Mouse (Mus musculus) liver, embryonic 11.5 days (tissue): ENCODE results near the gene Lipm. TPM values are rescaled to one million over a fixed set of nuclear protein-coding genes. Genes with fewer than 3 reads are reported as not detected.

ENCODE experiments used
- ATAC-seq: fragments of 200-750 bp; cut with Nextera tagmentation; replicated peaks from 2 replicates; pipeline ENCODE4 v1.8.0; 2017; ENCODE audit warnings: moderate number of reproducible peaks, mild to moderate bottlenecking, moderate TSS enrichment, moderate library complexity; ENCODE audit not compliant: low FRiP score
- DNase-seq: peaks from one replicate; pipeline ENCODE4 v3.0.0-alpha.2; 2017; ENCODE audit warnings: low spot score
- H3K27ac ChIP-seq: fragments of 300-500 bp; sonication (generic); 2 replicates; pipeline ENCODE4 v1.5.1; 2014; ENCODE audit warnings: mild to moderate bottlenecking, low read depth, low read length, control low read depth
- H3K27me3 ChIP-seq: fragments of 300-500 bp; sonication (generic); replicated peaks from 2 replicates; pipeline ENCODE4 v1.6.1; 2014; ENCODE audit warnings: low read length, mixed read lengths; ENCODE audit not compliant: control insufficient read depth, insufficient read depth
- H3K36me3 ChIP-seq: fragments of 300-500 bp; sonication (generic); 2 replicates; pipeline ENCODE4 v1.6.1; 2014; ENCODE audit warnings: mild to moderate bottlenecking, low read length, moderate library complexity, mixed read lengths; ENCODE audit not compliant: control insufficient read depth, insufficient read depth
- H3K4me1 ChIP-seq: fragments of 300-500 bp; sonication (generic); replicated peaks from 2 replicates; pipeline ENCODE4 v1.6.1; 2014; ENCODE audit warnings: low read length, mixed read lengths; ENCODE audit not compliant: control insufficient read depth, insufficient read depth
- H3K4me2 ChIP-seq: fragments of 300-500 bp; sonication (generic); 2 replicates; pipeline ENCODE4 v1.6.1; 2014; ENCODE audit warnings: mild to moderate bottlenecking, control low read depth, moderate library complexity
- H3K4me3 ChIP-seq: fragments of 300-500 bp; sonication (generic); 2 replicates; pipeline ENCODE4 v1.5.1; 2014; ENCODE audit warnings: low read depth, low read length, control low read depth
- H3K9ac ChIP-seq: fragments of 300-500 bp; sonication (generic); 2 replicates; pipeline ENCODE4 v1.6.1; 2014; ENCODE audit warnings: low read depth, low read length, control low read depth
- H3K9me3 ChIP-seq: fragments of 300-500 bp; sonication (generic); 2 replicates; pipeline ENCODE4 v1.6.1; 2016; ENCODE audit warnings: low read length, inconsistent platforms, mixed read lengths; ENCODE audit not compliant: control insufficient read depth
- WGBS: fragments of 180-500 bp; shearing (Covaris S2); extraction: QIAGEN DNeasy Blood & Tissue Kit; methylation state at CpG from one replicate; pipeline ENCODE4 v1.1.7; 2014; 5-methylcytosine and 5-hydroxymethylcytosine counted together
- polyA plus RNA-seq: library from polyadenylated mRNA; unstranded; fragments of >200 nt; fragmentation: Nextera tagmentation; extraction: Ambion mirVana; gene quantifications from 2 replicates; pipeline ENCODE4 v1.2.1, GENCODE M21; 2014

Lipm gene
- polyA plus RNA-seq, 1 experiment from 2014 or later = not detected

DNA sequence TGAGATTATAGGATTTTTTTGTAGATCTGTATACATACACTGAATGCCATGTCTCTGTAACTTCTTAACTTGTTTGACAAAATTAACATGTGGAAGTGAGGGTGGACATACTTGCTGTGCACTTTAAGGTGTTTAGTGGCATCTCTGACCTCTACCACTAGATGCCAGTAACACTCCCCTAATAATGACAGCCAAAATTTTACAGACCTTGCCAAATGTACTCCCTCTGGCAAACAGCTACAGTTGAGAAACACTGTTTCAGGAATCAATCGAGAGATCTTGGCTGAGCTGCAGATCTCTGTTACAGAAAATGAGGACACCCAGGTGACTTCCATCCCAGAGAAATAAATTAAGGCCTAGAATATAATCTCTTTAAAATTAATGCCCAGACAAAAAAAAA is 4.5 kb upstream of the Lipm start:
- H3K27ac ChIP-seq = no peak overlapping the region
- no peaks in the 10 kb centered on the region for H3K4me1 ChIP-seq
- no peak for DNase-seq
- H3K4me2 ChIP-seq = no peak overlapping the region
- ATAC-seq = no peak
- WGBS = 68% methylated on average over 1 of the region's 1 CpGs
- H3K36me3 ChIP-seq = no peaks in the 10 kb centered on the region
- H3K27me3 ChIP-seq = no peaks in the 10 kb centered on the region
- H3K4me3 ChIP-seq = no peak overlapping the region
- H3K9me3 ChIP-seq = no peaks in the 10 kb centered on the region
- H3K9ac ChIP-seq = no peak overlapping the region

GRCm38 (mm10) chr19:34101888-34102287 is 1.2 kb downstream of the Lipm start:
- H3K4me1 ChIP-seq = no peaks in the 10 kb centered on the region

DNA sequence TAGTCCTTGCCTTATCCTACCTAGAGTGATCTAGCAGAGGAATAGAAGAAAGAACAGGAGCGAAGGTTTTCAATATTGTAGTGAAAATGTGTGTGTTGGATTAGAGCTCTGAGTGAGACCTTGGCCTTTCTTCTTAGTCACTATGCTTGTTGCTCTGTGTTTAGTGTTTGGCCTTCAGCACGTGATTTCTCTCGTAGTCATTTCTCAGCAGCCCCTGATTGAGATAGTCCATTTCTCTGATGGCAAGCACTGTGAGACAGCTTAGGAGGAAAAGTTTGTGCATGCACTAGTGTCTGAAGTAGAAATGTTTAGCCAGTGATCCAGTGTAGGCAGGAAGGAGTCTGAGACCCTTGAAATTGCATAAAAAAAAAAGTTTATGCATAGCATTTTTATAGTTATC is 4.1 kb downstream of the Lipm start:
- Histone ChIP-seq H3K36me3 (no peaks in the 10 kb centered on the region), H3K9ac (no peak overlapping the region), H3K9me3 (no peaks in the 10 kb centered on the region), H3K4me2 (no peak overlapping the region), H3K27ac (no peak overlapping the region), H3K4me3 (no peak overlapping the region), H3K4me1 (no peaks in the 10 kb centered on the region), H3K27me3 (no peaks in the 10 kb centered on the region)
- WGBS = 76% methylated on average over 3 of the region's 3 CpGs
- ATAC-seq (no peak), DNase-seq (no peak)

More at GRCm38 (mm10) chr19:34101888-34102287, 1.2 kb downstream of the Lipm start:
- H3K9me3 ChIP-seq = no peaks in the 10 kb centered on the region
- no peak overlapping the region for H3K4me2 ChIP-seq
- 89% methylated on average over 7 of the region's 7 CpGs for WGBS
- H3K9ac ChIP-seq = no peak overlapping the region
- H3K27me3 ChIP-seq = no peaks in the 10 kb centered on the region
- H3K4me3 ChIP-seq = no peak overlapping the region
- H3K27ac ChIP-seq = no peak overlapping the region
- no peaks in the 10 kb centered on the region for H3K36me3 ChIP-seq
- ATAC-seq (no peak), DNase-seq (no peak)

- DNase-seq (no peak), ATAC-seq (no peak)
- Histone ChIP-seq H3K27me3 (no peaks in the 10 kb centered on the region), H3K4me2 (no peak overlapping the region), H3K4me1 (no peaks in the 10 kb centered on the region), H3K9ac (no peak overlapping the region), H3K36me3 (no peaks in the 10 kb centered on the region), H3K4me3 (no peak overlapping the region), H3K9me3 (no peaks in the 10 kb centered on the region), H3K27ac (no peak overlapping the region)
- WGBS = 81% methylated on average over 1 of the region's 1 CpGs
Observed at GRCm38 (mm10) chr19:34119102-34119501, 18.4 kb downstream of the Lipm start.

DNA sequence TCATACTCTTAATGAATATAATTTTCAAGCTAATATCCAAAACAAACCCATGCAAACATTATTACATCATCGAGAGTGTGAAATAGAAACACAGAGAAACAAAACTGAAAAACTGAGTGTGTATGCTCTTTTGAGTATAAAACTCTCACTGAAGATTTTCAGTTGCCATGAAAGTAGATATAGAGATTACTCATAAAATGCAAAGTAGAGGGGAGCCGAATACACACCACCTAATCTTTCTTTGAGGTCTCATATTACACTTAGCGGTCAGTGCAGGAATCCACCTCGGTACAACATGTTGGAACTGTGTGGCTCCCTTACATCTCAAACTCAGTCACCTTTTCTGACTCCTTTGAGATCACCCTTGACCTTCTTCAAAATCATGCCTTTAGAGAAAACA is 18.9 kb downstream of the Lipm start:
- DNase-seq = no peak
- Histone ChIP-seq H3K4me3 (no peak overlapping the region), H3K27me3 (no peaks in the 10 kb centered on the region), H3K4me1 (no peaks in the 10 kb centered on the region), H3K9me3 (no peaks in the 10 kb centered on the region), H3K4me2 (no peak overlapping the region), H3K36me3 (no peaks in the 10 kb centered on the region), H3K9ac (no peak overlapping the region), H3K27ac (no peak overlapping the region)
- 67% methylated on average over 4 of the region's 4 CpGs for WGBS
- no peak for ATAC-seq

DNA sequence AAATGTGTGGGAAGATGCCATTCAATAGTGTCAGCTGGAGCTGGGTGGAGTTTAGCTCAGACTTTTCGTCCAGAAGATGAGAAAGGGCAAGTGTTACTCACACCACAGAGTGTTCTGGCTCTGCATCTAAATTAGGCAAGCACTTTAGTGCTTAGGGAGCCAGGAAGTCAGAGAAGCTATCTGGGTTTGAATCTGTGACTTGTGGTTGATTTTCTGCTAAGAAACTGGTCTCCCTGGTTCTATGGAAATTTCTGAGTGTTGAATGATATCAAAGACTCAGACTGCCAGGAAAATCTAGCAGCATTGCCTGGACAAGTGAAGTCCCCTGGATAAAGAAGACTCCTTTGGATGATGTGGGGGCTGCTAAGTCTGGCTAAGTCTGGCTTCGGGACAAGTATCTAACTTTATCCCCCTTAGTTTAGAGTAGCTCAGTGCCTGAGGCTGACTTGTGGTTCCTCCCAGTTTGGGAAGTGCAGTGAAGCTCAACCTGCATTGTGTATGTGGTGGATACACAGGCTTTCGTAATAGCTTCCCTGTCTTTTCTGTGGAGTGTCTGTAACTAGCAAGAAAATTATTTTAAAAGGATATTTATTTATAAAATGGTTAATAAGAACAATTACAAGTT is 19.5 kb downstream of the Lipm start:
- Histone ChIP-seq H3K4me2 (no peak overlapping the region), H3K36me3 (no peaks in the 10 kb centered on the region), H3K4me3 (no peak overlapping the region), H3K27ac (no peak overlapping the region), H3K9me3 (no peaks in the 10 kb centered on the region), H3K27me3 (no peaks in the 10 kb centered on the region), H3K4me1 (no peaks in the 10 kb centered on the region), H3K9ac (no peak overlapping the region)
- no peak for DNase-seq
- no peak for ATAC-seq
- WGBS = 49% methylated on average over 3 of the region's 3 CpGs

- Histone ChIP-seq H3K9ac (no peak overlapping the region), H3K9me3 (no peaks in the 10 kb centered on the region), H3K27me3 (no peaks in the 10 kb centered on the region), H3K4me2 (no peak overlapping the region), H3K27ac (no peak overlapping the region), H3K36me3 (no peaks in the 10 kb centered on the region), H3K4me3 (no peak overlapping the region), H3K4me1 (no peaks in the 10 kb centered on the region)
- DNase-seq (no peak), ATAC-seq (no peak)
- WGBS = 81% methylated on average over 6 of the region's 6 CpGs
Observed at GRCm38 (mm10) chr19:34138720-34139430, 38.1 kb downstream of the Lipm start.

GRCm38 (mm10) chr19:34139431-34140046 is 38.8 kb downstream of the Lipm start:
- no peaks in the 10 kb centered on the region for H3K9me3 ChIP-seq
- H3K4me1 ChIP-seq = no peaks in the 10 kb centered on the region
- H3K4me2 ChIP-seq = no peak overlapping the region
- no peak overlapping the region for H3K4me3 ChIP-seq
- H3K9ac ChIP-seq = no peak overlapping the region
- H3K36me3 ChIP-seq = no peaks in the 10 kb centered on the region
- H3K27ac ChIP-seq = no peak overlapping the region
- WGBS = 71% methylated on average over 3 of the region's 3 CpGs
- DNase-seq = no peak
- ATAC-seq = no peak
- no peaks in the 10 kb centered on the region for H3K27me3 ChIP-seq

DNA sequence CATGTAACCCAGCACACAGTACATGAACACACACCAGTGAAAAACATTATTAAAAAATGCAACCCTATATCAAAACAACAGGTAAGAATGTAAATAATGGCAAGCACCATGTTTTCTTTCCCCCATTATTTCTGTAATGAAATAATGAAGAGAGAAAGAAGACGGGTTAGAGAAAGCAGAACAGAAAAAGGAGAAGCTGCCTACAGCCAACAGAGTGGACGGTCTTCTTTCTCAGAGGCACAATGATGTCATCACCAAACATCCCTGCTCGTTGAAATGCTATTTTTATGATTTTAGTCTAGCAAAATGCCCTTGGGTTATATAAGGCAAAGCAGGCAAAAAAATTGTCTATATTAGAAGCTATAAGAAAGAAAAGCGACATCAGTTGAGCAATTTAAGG is 47.7 kb downstream of the Lipm start:
- Histone ChIP-seq H3K4me3 (no peak overlapping the region), H3K9ac (no peak overlapping the region), H3K4me2 (no peak overlapping the region), H3K9me3 (no peaks in the 10 kb centered on the region), H3K36me3 (no peaks in the 10 kb centered on the region), H3K4me1 (no peaks in the 10 kb centered on the region), H3K27me3 (no peaks in the 10 kb centered on the region), H3K27ac (no peak overlapping the region)
- 56% methylated on average over 4 of the region's 4 CpGs for WGBS
- DNase-seq (no peak), ATAC-seq (no peak)
